Mouse (Mus musculus): ENCODE results near the gene Slc7a5. TPM values are rescaled to one million over a fixed set of nuclear protein-coding genes. Genes with fewer than 3 reads are reported as not detected.
A peak's percentile ranks its signal among the peaks of the same experiment; 100 is the strongest.

Slc7a5 gene
- polyA plus RNA-seq, 1 experiment: 80.8 TPM

GRCm38 (mm10) chr8:121909148-121909541, 1.7 kb upstream of the Slc7a5 start:
- Histone ChIP-seq H3K27ac (ENCODE audit: insufficient read depth, low read length) (0 out of 2 replicates have a peak overlapping the region, but pooled peaks have one; percentile 18), H3K4me1 (ENCODE audit: control insufficient read depth, insufficient read depth, low read length) (peaks cover 8% of the 10 kb centered on the region), H3K4me3 (ENCODE audit: low read depth, low read length) (no peak overlapping the region), H3K36me3 (ENCODE audit: control insufficient read depth, insufficient read depth, low read length, poor library complexity, severe bottlenecking) (peaks cover 4% of the 10 kb centered on the region; the same call in 1 of the 2 replicates), H3K9me3 (replicated peaks; ENCODE audit: control insufficient read depth, insufficient read depth, low read length, poor library complexity, severe bottlenecking) (no peaks in the 10 kb centered on the region), H3K9ac (ENCODE audit: low read depth, poor library complexity, severe bottlenecking) (peak overlapping the region; percentile 22), H3K27me3 (ENCODE audit: control insufficient read depth, insufficient read depth, low read length, poor library complexity, severe bottlenecking) (no peaks in the 10 kb centered on the region)
- TF ChIP-seq CTCF (IDR thresholded peaks at IDR 0.05; ENCODE audit: low read depth, low read length) (no peak), EP300 (IDR thresholded peaks at IDR 0.05; ENCODE audit: insufficient read depth, low read depth, low read length) (no peak), POLR2A (IDR thresholded peaks at IDR 0.05; ENCODE audit: insufficient read depth, low read length) (no peak)

- TF ChIP-seq CTCF (IDR thresholded peaks at IDR 0.05; ENCODE audit: low read depth, low read length) (no peak), POLR2A (IDR thresholded peaks at IDR 0.05; ENCODE audit: insufficient read depth, low read length) (no peak), EP300 (IDR thresholded peaks at IDR 0.05; ENCODE audit: insufficient read depth, low read depth, low read length) (no peak)
- H3K36me3 ChIP-seq (ENCODE audit: control insufficient read depth, insufficient read depth, low read length, poor library complexity, severe bottlenecking): peaks cover 7% of the 10 kb centered on the region
- peak overlapping the region; percentile 94 for H3K4me3 ChIP-seq (ENCODE audit: low read depth, low read length)
- H3K27ac ChIP-seq (ENCODE audit: insufficient read depth, low read length): peak overlapping the region; percentile 52
- peak overlapping the region; percentile 29 for H3K9ac ChIP-seq (ENCODE audit: low read depth, poor library complexity, severe bottlenecking)
- no peaks in the 10 kb centered on the region for H3K9me3 ChIP-seq (replicated peaks; ENCODE audit: control insufficient read depth, insufficient read depth, low read length, poor library complexity, severe bottlenecking)
- H3K27me3 ChIP-seq (ENCODE audit: control insufficient read depth, insufficient read depth, low read length, poor library complexity, severe bottlenecking): no peaks in the 10 kb centered on the region
- peaks cover 8% of the 10 kb centered on the region for H3K4me1 ChIP-seq (ENCODE audit: control insufficient read depth, insufficient read depth, low read length)
These were observed 1.1 kb upstream of the Slc7a5 start for GRCm38 (mm10) chr8:121908378-121909147.

- H3K4me1 ChIP-seq (ENCODE audit: control insufficient read depth, insufficient read depth, low read length): peaks cover 8% of the 10 kb centered on the region
These were observed 667 bp downstream of the Slc7a5 start for GRCm38 (mm10) chr8:121906542-121907512.

GRCm38 (mm10) chr8:121905864-121906263, 1.6 kb downstream of the Slc7a5 start:
- TF ChIP-seq CTCF (IDR thresholded peaks at IDR 0.05; ENCODE audit: low read depth, low read length): no peak
- no peak for TF ChIP-seq EP300 (IDR thresholded peaks at IDR 0.05; ENCODE audit: insufficient read depth, low read depth, low read length)
- TF ChIP-seq POLR2A (IDR thresholded peaks at IDR 0.05; ENCODE audit: insufficient read depth, low read length): no peak
- H3K4me1 ChIP-seq (ENCODE audit: control insufficient read depth, insufficient read depth, low read length): peaks cover 13% of the 10 kb centered on the region
- peak overlapping the region; percentile 80 for H3K4me3 ChIP-seq (ENCODE audit: low read depth, low read length)
- no peaks in the 10 kb centered on the region for H3K27me3 ChIP-seq (ENCODE audit: control insufficient read depth, insufficient read depth, low read length, poor library complexity, severe bottlenecking)
- H3K9ac ChIP-seq (ENCODE audit: low read depth, poor library complexity, severe bottlenecking): peak overlapping the region; percentile 67
- H3K9me3 ChIP-seq (replicated peaks; ENCODE audit: control insufficient read depth, insufficient read depth, low read length, poor library complexity, severe bottlenecking): no peaks in the 10 kb centered on the region
- no peak overlapping the region for H3K27ac ChIP-seq (ENCODE audit: insufficient read depth, low read length)
- peaks cover 29% of the 10 kb centered on the region for H3K36me3 ChIP-seq (ENCODE audit: control insufficient read depth, insufficient read depth, low read length, poor library complexity, severe bottlenecking)

More at GRCm38 (mm10) chr8:121906542-121907512, 667 bp downstream of the Slc7a5 start:
- peak overlapping the region; percentile 67 for H3K9ac ChIP-seq (ENCODE audit: low read depth, poor library complexity, severe bottlenecking)
- peak overlapping the region; percentile 80 for H3K4me3 ChIP-seq (ENCODE audit: low read depth, low read length)
- TF ChIP-seq CTCF (IDR thresholded peaks at IDR 0.05; ENCODE audit: low read depth, low read length) (no peak), EP300 (IDR thresholded peaks at IDR 0.05; ENCODE audit: insufficient read depth, low read depth, low read length) (no peak), POLR2A (IDR thresholded peaks at IDR 0.05; ENCODE audit: insufficient read depth, low read length) (no peak)
- H3K27ac ChIP-seq (ENCODE audit: insufficient read depth, low read length): no peak overlapping the region
- H3K9me3 ChIP-seq (replicated peaks; ENCODE audit: control insufficient read depth, insufficient read depth, low read length, poor library complexity, severe bottlenecking): no peaks in the 10 kb centered on the region
- H3K36me3 ChIP-seq (ENCODE audit: control insufficient read depth, insufficient read depth, low read length, poor library complexity, severe bottlenecking): peaks cover 23% of the 10 kb centered on the region
- no peaks in the 10 kb centered on the region for H3K27me3 ChIP-seq (ENCODE audit: control insufficient read depth, insufficient read depth, low read length, poor library complexity, severe bottlenecking)

- H3K4me3 ChIP-seq (ENCODE audit: low read depth, low read length): peak overlapping the region; percentile 80
- peak overlapping the region; percentile 67 for H3K9ac ChIP-seq (ENCODE audit: low read depth, poor library complexity, severe bottlenecking)
- peaks cover 32% of the 10 kb centered on the region for H3K36me3 ChIP-seq (ENCODE audit: control insufficient read depth, insufficient read depth, low read length, poor library complexity, severe bottlenecking)
- TF ChIP-seq EP300 (IDR thresholded peaks at IDR 0.05; ENCODE audit: insufficient read depth, low read depth, low read length) (no peak), CTCF (IDR thresholded peaks at IDR 0.05; ENCODE audit: low read depth, low read length) (no peak)
- no peak overlapping the region for H3K27ac ChIP-seq (ENCODE audit: insufficient read depth, low read length)
- H3K4me1 ChIP-seq (ENCODE audit: control insufficient read depth, insufficient read depth, low read length): peaks cover 13% of the 10 kb centered on the region
- H3K9me3 ChIP-seq (replicated peaks; ENCODE audit: control insufficient read depth, insufficient read depth, low read length, poor library complexity, severe bottlenecking): no peaks in the 10 kb centered on the region
- H3K27me3 ChIP-seq (ENCODE audit: control insufficient read depth, insufficient read depth, low read length, poor library complexity, severe bottlenecking): no peaks in the 10 kb centered on the region
These were observed 2.1 kb downstream of the Slc7a5 start for GRCm38 (mm10) chr8:121905420-121905819.
